Mouse (Mus musculus) small intestine, adult 2 months (tissue): ENCODE data around the gene Lima1.

Experiments
- CTCF ChIP-seq: fragments of 200-500 bp; IDR thresholded peaks from 2 replicates; pipeline ENCODE4 v1.5.1; 2012; ENCODE audit warnings: low read depth, mild to moderate bottlenecking, control low read depth, inconsistent platforms, low read length, moderate library complexity, mixed read lengths; ENCODE audit not compliant: insufficient replicate concordance, insufficient read length; ENCODE audit errors: extremely low read depth
- POLR2A ChIP-seq: fragments of 200-500 bp; IDR thresholded peaks from 2 replicates; pipeline ENCODE4 v1.6.1; 2012; ENCODE audit warnings: low read depth, mild to moderate bottlenecking, control low read depth, inconsistent platforms, low read length, moderate library complexity

DNA sequence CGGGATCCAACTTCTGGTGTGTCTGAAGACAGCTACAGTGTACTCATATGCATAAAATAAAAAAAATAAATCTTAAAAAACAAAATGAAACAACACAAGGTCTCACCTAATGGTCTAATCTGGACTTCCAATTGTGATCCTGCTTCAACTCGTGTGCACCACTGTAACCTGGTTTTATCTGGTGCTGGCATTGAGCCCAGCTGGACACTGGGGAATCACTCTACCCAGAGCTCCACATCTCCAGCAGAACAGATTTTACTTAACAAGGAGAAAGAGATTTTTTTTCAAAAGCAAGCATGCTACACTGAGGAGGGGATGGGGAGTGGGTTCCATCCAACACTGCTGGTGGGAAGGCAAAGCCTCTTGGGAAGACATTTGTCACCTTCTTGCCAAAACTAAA lies 47.2 kb downstream of the Lima1 start:
- TF ChIP-seq POLR2A (no peak), CTCF (no peak)
